Mouse (Mus musculus) E14TG2a.4 (cell line): ENCODE data around the gene Atp8b2.

ENCODE experiments used
- CTCF ChIP-seq: conservative IDR thresholded peaks from 2 replicates; pipeline ENCODE4 v1.5.1; 2014; ENCODE audit warnings: low read length
- NANOG ChIP-seq: IDR thresholded peaks from 2 replicates; pipeline ENCODE4 v1.6.1; 2014; ENCODE audit warnings: borderline replicate concordance, low read length, mixed read lengths
- POU5F1 ChIP-seq: IDR thresholded peaks from 2 replicates; pipeline ENCODE4 v1.6.1; 2014; ENCODE audit warnings: low read length, borderline replicate concordance

DNA sequence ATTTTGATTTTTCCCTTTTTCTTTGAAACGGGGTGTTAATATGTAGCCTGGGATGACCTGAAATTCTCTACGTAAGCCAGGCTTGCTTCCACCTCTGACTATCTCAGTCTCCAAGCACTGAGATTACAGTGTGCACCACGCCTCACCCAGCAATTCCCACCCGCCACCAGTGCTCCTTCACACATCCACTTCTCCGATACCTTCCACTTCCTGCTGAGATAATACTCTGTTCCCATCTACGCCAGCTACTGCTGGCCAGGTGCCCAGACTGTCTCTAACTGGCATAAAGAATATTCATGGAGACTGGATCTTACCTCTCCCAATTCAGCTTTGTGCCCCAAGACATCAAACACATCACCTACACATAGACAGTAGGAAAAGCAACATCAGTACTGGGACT, 14.7 kb downstream of the Atp8b2 start:
- no peak for TF ChIP-seq CTCF
- no peak for TF ChIP-seq NANOG
- no peak for TF ChIP-seq POU5F1
